Mouse (Mus musculus): Measurements from ENCODE around the gene Nrm.

GRCm38 (mm10) chr17:35887725-35888124 is 26.6 kb downstream of the Nrm start:
- TF ChIP-seq CTCF (IDR thresholded peaks at IDR 0.05; ENCODE audit: low read depth), result no peak
- TF ChIP-seq EP300 (IDR thresholded peaks at IDR 0.05; ENCODE audit: low read depth), result no peak

All from liver, embryonic 14.5 days (tissue).